Mouse (Mus musculus) intestine, embryonic 15.5 days (tissue): Measurements from ENCODE around the gene Gm49358. TPM values are rescaled to one million over a fixed set of nuclear protein-coding genes. Genes with fewer than 3 reads are reported as not detected.
A peak's percentile ranks its signal among the peaks of the same experiment; 100 is the strongest.

Source experiments
- ATAC-seq: fragments of 200-750 bp; cut with Nextera tagmentation; 2 replicates; pipeline ENCODE4 v1.8.0; 2017; ENCODE audit warnings: moderate TSS enrichment, moderate library complexity
- H3K27ac ChIP-seq: fragments of 300-500 bp; sonication (generic); 2 replicates; pipeline ENCODE4 v1.5.1; 2015; ENCODE audit warnings: mild to moderate bottlenecking, inconsistent platforms
- H3K27me3 ChIP-seq: fragments of 300-500 bp; sonication (generic); replicated peaks from 2 replicates; pipeline ENCODE4 v1.6.1; 2015; ENCODE audit warnings: inconsistent platforms
- H3K36me3 ChIP-seq: fragments of 300-500 bp; sonication (generic); 2 replicates; pipeline ENCODE4 v1.6.1; 2015; ENCODE audit warnings: inconsistent platforms
- H3K4me1 ChIP-seq: fragments of 300-500 bp; sonication (generic); replicated peaks from 2 replicates; pipeline ENCODE4 v1.6.1; 2015; ENCODE audit warnings: inconsistent platforms
- H3K4me2 ChIP-seq: fragments of 300-500 bp; sonication (generic); replicated peaks from 2 replicates; pipeline ENCODE4 v1.6.1; 2015; ENCODE audit warnings: mild to moderate bottlenecking, inconsistent platforms
- H3K4me3 ChIP-seq: fragments of 300-500 bp; sonication (generic); replicated peaks from 2 replicates; pipeline ENCODE4 v1.5.1; 2015; ENCODE audit warnings: inconsistent platforms
- H3K9ac ChIP-seq: fragments of 300-500 bp; sonication (generic); 2 replicates; pipeline ENCODE4 v1.6.1; 2015; ENCODE audit warnings: inconsistent platforms
- H3K9me3 ChIP-seq: fragments of 300-500 bp; sonication (generic); 2 replicates; pipeline ENCODE4 v1.6.1; 2016; ENCODE audit warnings: inconsistent platforms
- WGBS: fragments of 180-500 bp; shearing (Covaris S2); methylation state at CpG from one replicate; pipeline ENCODE4 v1.1.7; 2015; 5-methylcytosine and 5-hydroxymethylcytosine counted together
- polyA plus RNA-seq: library from polyadenylated mRNA; unstranded; fragments of >200 nt; fragmentation: Nextera tagmentation; extraction: Ambion mirVana; gene quantifications from 2 replicates; pipeline ENCODE4 v1.2.1, GENCODE M21; 2015

Gene Gm49358
- polyA plus RNA-seq, result not detected in 2 replicates

GRCm38 (mm10) chr10:86763672-86764071, at the start of gene Gm49358:
Gm49358 (plus strand) TSS chr10:86763972.
- H3K4me2 ChIP-seq, result no peak within 1 kb of the TSS
- H3K4me3 ChIP-seq, result no peak within 1 kb of the TSS
- 46% methylated on average over 5 of the region's 5 CpGs for WGBS
- no peaks in the 10 kb centered on the region for H3K27me3 ChIP-seq
- H3K36me3 ChIP-seq, result no peaks in the 10 kb centered on the region
- no peaks in the 10 kb centered on the region for H3K9me3 ChIP-seq
- no peak within 1 kb of the TSS for H3K27ac ChIP-seq
- ATAC-seq, result no peak
- H3K9ac ChIP-seq, result no peak within 1 kb of the TSS
- H3K4me1 ChIP-seq, result no peaks in the 10 kb centered on the region

GRCm38 (mm10) chr10:86727548-86727980, 36.2 kb upstream of the Gm49358 start:
- H3K27me3 ChIP-seq, result no peaks in the 10 kb centered on the region
- ATAC-seq, result peak; percentile 78
- H3K4me3 ChIP-seq, result peak overlapping the region; percentile 22
- H3K4me2 ChIP-seq, result peak overlapping the region; percentile 66
- H3K4me1 ChIP-seq, result no peaks in the 10 kb centered on the region; the same call in 1 of the 2 replicates
- WGBS, result 2% methylated on average over 12 of the region's 12 CpGs
- H3K9ac ChIP-seq, result peak overlapping the region; percentile 27
- no peaks in the 10 kb centered on the region for H3K9me3 ChIP-seq
- H3K27ac ChIP-seq, result no peak overlapping the region
- H3K36me3 ChIP-seq, result no peaks in the 10 kb centered on the region

GRCm38 (mm10) chr10:86728176-86728575, 35.6 kb upstream of the Gm49358 start:
- Histone ChIP-seq H3K9me3 (no peaks in the 10 kb centered on the region), H3K4me2 (peak overlapping the region; percentile 66), H3K4me1 (no peaks in the 10 kb centered on the region; the same call in 1 of the 2 replicates), H3K9ac (0 out of 2 replicates have a peak overlapping the region, but pooled peaks have one; percentile 27), H3K36me3 (no peaks in the 10 kb centered on the region), H3K27ac (no peak overlapping the region), H3K4me3 (no peak overlapping the region), H3K27me3 (no peaks in the 10 kb centered on the region)
- WGBS, result 83% methylated on average over 3 of the region's 3 CpGs
- no peak for ATAC-seq

- H3K9me3 ChIP-seq, result no peaks in the 10 kb centered on the region
- no peaks in the 10 kb centered on the region for H3K36me3 ChIP-seq
- no peaks in the 10 kb centered on the region; the same call in 1 of the 2 replicates for H3K4me1 ChIP-seq
- peak overlapping the region; percentile 56 for H3K9ac ChIP-seq
- H3K4me2 ChIP-seq, result peak overlapping the region; percentile 86
- WGBS, result 8% methylated on average over 22 of the region's 22 CpGs
- H3K27ac ChIP-seq, result 0 out of 2 replicates have a peak overlapping the region, but pooled peaks have one; percentile 9
- peak overlapping the region; percentile 41 for H3K4me3 ChIP-seq
- ATAC-seq, result peak; percentile 77
- no peaks in the 10 kb centered on the region for H3K27me3 ChIP-seq
These were observed 32.8 kb upstream of the Gm49358 start for GRCm38 (mm10) chr10:86730823-86731499.

GRCm38 (mm10) chr10:86731500-86731863, 32.3 kb upstream of the Gm49358 start:
- Histone ChIP-seq H3K27ac (no peak overlapping the region), H3K36me3 (no peaks in the 10 kb centered on the region), H3K4me3 (no peak overlapping the region), H3K9me3 (no peaks in the 10 kb centered on the region), H3K27me3 (no peaks in the 10 kb centered on the region), H3K9ac (no peak overlapping the region), H3K4me1 (no peaks in the 10 kb centered on the region; the same call in 1 of the 2 replicates), H3K4me2 (0 out of 2 replicates have a peak overlapping the region, but pooled peaks have one; percentile 86)
- WGBS, result 39% methylated on average over 2 of the region's 2 CpGs
- ATAC-seq, result no peak

GRCm38 (mm10) chr10:86735036-86735435, 28.7 kb upstream of the Gm49358 start:
- 89% methylated on average over 4 of the region's 4 CpGs for WGBS
- ATAC-seq, result no peak
- H3K9ac ChIP-seq, result no peak overlapping the region

GRCm38 (mm10) chr10:86742918-86743317, 20.9 kb upstream of the Gm49358 start:
- Histone ChIP-seq H3K9ac (no peak overlapping the region), H3K9me3 (no peaks in the 10 kb centered on the region), H3K4me1 (no peaks in the 10 kb centered on the region), H3K4me3 (no peak overlapping the region), H3K36me3 (no peaks in the 10 kb centered on the region), H3K4me2 (no peak overlapping the region), H3K27me3 (no peaks in the 10 kb centered on the region), H3K27ac (no peak overlapping the region)
- ATAC-seq, result no peak
- WGBS, result 90% methylated on average over 2 of the region's 2 CpGs

More at GRCm38 (mm10) chr10:86735036-86735435, 28.7 kb upstream of the Gm49358 start:
- H3K4me1 ChIP-seq, result no peaks in the 10 kb centered on the region
- no peaks in the 10 kb centered on the region for H3K27me3 ChIP-seq
- H3K36me3 ChIP-seq, result no peaks in the 10 kb centered on the region
- H3K4me2 ChIP-seq, result no peak overlapping the region
- H3K4me3 ChIP-seq, result no peak overlapping the region
- H3K9me3 ChIP-seq, result no peaks in the 10 kb centered on the region
- H3K27ac ChIP-seq, result no peak overlapping the region

GRCm38 (mm10) chr10:86744306-86744705, 19.5 kb upstream of the Gm49358 start:
- no peaks in the 10 kb centered on the region for H3K27me3 ChIP-seq
- no peak overlapping the region for H3K4me3 ChIP-seq
- no peak overlapping the region for H3K27ac ChIP-seq
- H3K36me3 ChIP-seq, result no peaks in the 10 kb centered on the region
- ATAC-seq, result no peak
- no peak overlapping the region for H3K9ac ChIP-seq
- no peak overlapping the region for H3K4me2 ChIP-seq
- no peaks in the 10 kb centered on the region for H3K9me3 ChIP-seq
- no peaks in the 10 kb centered on the region for H3K4me1 ChIP-seq
- WGBS, result 90% methylated on average over 7 of the region's 7 CpGs

- no peaks in the 10 kb centered on the region for H3K4me1 ChIP-seq
- WGBS, result 85% methylated on average over 6 of the region's 6 CpGs
- H3K27ac ChIP-seq, result no peak overlapping the region
- no peak for ATAC-seq
- H3K4me2 ChIP-seq, result no peak overlapping the region
- H3K4me3 ChIP-seq, result no peak overlapping the region
- H3K9ac ChIP-seq, result no peak overlapping the region
- no peaks in the 10 kb centered on the region for H3K36me3 ChIP-seq
- no peaks in the 10 kb centered on the region for H3K27me3 ChIP-seq
- H3K9me3 ChIP-seq, result no peaks in the 10 kb centered on the region
These were observed 7.8 kb upstream of the Gm49358 start for GRCm38 (mm10) chr10:86755816-86756502.

- Histone ChIP-seq H3K4me1 (no peaks in the 10 kb centered on the region), H3K9me3 (no peaks in the 10 kb centered on the region), H3K4me2 (no peak overlapping the region), H3K36me3 (no peaks in the 10 kb centered on the region), H3K27me3 (no peaks in the 10 kb centered on the region), H3K9ac (no peak overlapping the region), H3K4me3 (no peak overlapping the region), H3K27ac (no peak overlapping the region)
- WGBS, result 86% methylated on average over 1 of the region's 1 CpGs
- ATAC-seq, result no peak
These were observed 6.0 kb upstream of the Gm49358 start for GRCm38 (mm10) chr10:86757724-86758123.

GRCm38 (mm10) chr10:86758211-86758610, 5.6 kb upstream of the Gm49358 start:
- ATAC-seq, result no peak
- H3K36me3 ChIP-seq, result no peaks in the 10 kb centered on the region
- WGBS, result 86% methylated on average over 6 of the region's 6 CpGs

GRCm38 (mm10) chr10:86761236-86761635, 2.5 kb upstream of the Gm49358 start:
- Histone ChIP-seq H3K4me1 (no peaks in the 10 kb centered on the region), H3K9ac (no peak overlapping the region), H3K9me3 (no peaks in the 10 kb centered on the region), H3K27ac (no peak overlapping the region), H3K4me2 (no peak overlapping the region), H3K36me3 (no peaks in the 10 kb centered on the region), H3K27me3 (no peaks in the 10 kb centered on the region), H3K4me3 (no peak overlapping the region)
- ATAC-seq, result no peak
- 81% methylated on average over 1 of the region's 1 CpGs for WGBS

More at GRCm38 (mm10) chr10:86758211-86758610, 5.6 kb upstream of the Gm49358 start:
- Histone ChIP-seq H3K4me1 (no peaks in the 10 kb centered on the region), H3K27ac (no peak overlapping the region), H3K9ac (no peak overlapping the region), H3K27me3 (no peaks in the 10 kb centered on the region), H3K4me2 (no peak overlapping the region), H3K9me3 (no peaks in the 10 kb centered on the region), H3K4me3 (no peak overlapping the region)
